Mouse (Mus musculus): Measurements from ENCODE around the gene Olfr1446. TPM values are rescaled to one million over a fixed set of nuclear protein-coding genes. Genes with fewer than 3 reads are reported as not detected.

Gene Olfr1446
- not detected in 2 replicates for polyA plus RNA-seq (2015; fragmentation: Nextera tagmentation; extraction: Ambion mirVana)

- Histone ChIP-seq H3K9ac (ENCODE audit: low read depth, low read length) (no peak within 1 kb of the TSS), H3K4me2 (ENCODE audit: low read depth, low read length) (no peak within 1 kb of the TSS), H3K9me3 (ENCODE audit: control insufficient read depth, low read length) (no peaks in the 10 kb centered on the region), H3K4me3 (ENCODE audit: low read length) (no peak within 1 kb of the TSS), H3K36me3 (ENCODE audit: control insufficient read depth, insufficient read depth, low read length) (no peaks in the 10 kb centered on the region), H3K4me1 (ENCODE audit: control insufficient read depth, insufficient read depth, low read length) (no peaks in the 10 kb centered on the region), H3K27ac (ENCODE audit: low read length) (no peak within 1 kb of the TSS), H3K27me3 (replicated peaks; ENCODE audit: control insufficient read depth, insufficient read depth, low read length) (no peaks in the 10 kb centered on the region)
- 77% methylated on average over 1 of the region's 1 CpGs for WGBS
- no peak for ATAC-seq
Observed at GRCm38 (mm10) chr19:12893424-12893823, at the start of gene Olfr1446. Gene Olfr1446, minus strand, starts transcription at chr19:12893524.

DNA sequence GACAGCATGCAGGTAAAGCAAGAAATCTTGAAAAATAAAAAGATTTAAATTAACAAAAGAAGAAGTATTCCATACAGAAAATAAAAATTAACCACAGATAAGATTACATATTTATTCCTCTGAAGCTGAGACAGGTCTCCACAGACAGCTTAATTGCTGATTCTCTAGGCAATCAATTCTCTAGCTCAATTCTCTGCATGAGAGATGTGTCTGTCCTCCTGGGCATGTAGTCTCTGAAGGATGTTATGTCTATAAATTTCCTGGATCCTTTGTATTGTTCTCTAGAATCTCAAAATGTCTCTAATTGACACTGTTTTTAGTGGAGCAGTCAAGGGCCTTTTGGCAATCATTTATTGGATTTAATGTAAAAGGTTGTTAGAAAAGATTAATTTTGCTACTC lies 37.2 kb upstream of the Olfr1446 start, which contains the start of gene Olfr1449:
TSS of gene Olfr1449 (plus strand) at position 301 of the 400 bp plus-strand sequence.
- no peak within 1 kb of the TSS for H3K4me3 ChIP-seq (ENCODE audit: low read length)
- no peak for ATAC-seq
- no peaks in the 10 kb centered on the region for H3K36me3 ChIP-seq (ENCODE audit: control insufficient read depth, insufficient read depth, low read length)
- H3K4me1 ChIP-seq (ENCODE audit: control insufficient read depth, insufficient read depth, low read length): no peaks in the 10 kb centered on the region
- H3K27ac ChIP-seq (ENCODE audit: low read length): no peak within 1 kb of the TSS
- no peaks in the 10 kb centered on the region for H3K9me3 ChIP-seq (ENCODE audit: control insufficient read depth, low read length)
- H3K27me3 ChIP-seq (replicated peaks; ENCODE audit: control insufficient read depth, insufficient read depth, low read length): no peaks in the 10 kb centered on the region
- no peak within 1 kb of the TSS for H3K4me2 ChIP-seq (ENCODE audit: low read depth, low read length)
- no peak within 1 kb of the TSS for H3K9ac ChIP-seq (ENCODE audit: low read depth, low read length)

- no peaks in the 10 kb centered on the region for H3K36me3 ChIP-seq (ENCODE audit: control insufficient read depth, insufficient read depth, low read length)
- H3K4me2 ChIP-seq (ENCODE audit: low read depth, low read length): no peak within 1 kb of the TSS
- no peak within 1 kb of the TSS for H3K4me3 ChIP-seq (ENCODE audit: low read length)
- H3K4me1 ChIP-seq (ENCODE audit: control insufficient read depth, insufficient read depth, low read length): no peaks in the 10 kb centered on the region
- 74% methylated on average over 1 of the region's 1 CpGs for WGBS
- no peaks in the 10 kb centered on the region for H3K9me3 ChIP-seq (ENCODE audit: control insufficient read depth, low read length)
- no peak within 1 kb of the TSS for H3K9ac ChIP-seq (ENCODE audit: low read depth, low read length)
- ATAC-seq: no peak
- H3K27me3 ChIP-seq (replicated peaks; ENCODE audit: control insufficient read depth, insufficient read depth, low read length): no peaks in the 10 kb centered on the region
- H3K27ac ChIP-seq (ENCODE audit: low read length): no peak within 1 kb of the TSS
Observed at GRCm38 (mm10) chr19:12924319-12924718, 31.0 kb upstream of the Olfr1446 start, which contains the start of gene Olfr1448. Gene Olfr1448, minus strand, starts transcription at chr19:12924419.

- WGBS: 88% methylated on average over 1 of the region's 1 CpGs
- H3K9me3 ChIP-seq (ENCODE audit: control insufficient read depth, low read length): no peaks in the 10 kb centered on the region
- no peak within 1 kb of the TSS for H3K9ac ChIP-seq (ENCODE audit: low read depth, low read length)
- H3K36me3 ChIP-seq (ENCODE audit: control insufficient read depth, insufficient read depth, low read length): no peaks in the 10 kb centered on the region
- no peak within 1 kb of the TSS for H3K4me3 ChIP-seq (ENCODE audit: low read length)
- no peak within 1 kb of the TSS for H3K27ac ChIP-seq (ENCODE audit: low read length)
- H3K4me2 ChIP-seq (ENCODE audit: low read depth, low read length): no peak within 1 kb of the TSS
- H3K4me1 ChIP-seq (ENCODE audit: control insufficient read depth, insufficient read depth, low read length): no peaks in the 10 kb centered on the region
- no peaks in the 10 kb centered on the region for H3K27me3 ChIP-seq (replicated peaks; ENCODE audit: control insufficient read depth, insufficient read depth, low read length)
- ATAC-seq: no peak
Observed at GRCm38 (mm10) chr19:12903643-12904042, 10.3 kb upstream of the Olfr1446 start, which contains the start of gene Olfr1447. Gene Olfr1447, minus strand, starts transcription at chr19:12903743.

- Histone ChIP-seq H3K27me3 (replicated peaks; ENCODE audit: control insufficient read depth, insufficient read depth, low read length) (no peaks in the 10 kb centered on the region), H3K9me3 (ENCODE audit: control insufficient read depth, low read length) (no peaks in the 10 kb centered on the region), H3K4me3 (ENCODE audit: low read length) (no peak within 1 kb of the TSS), H3K9ac (ENCODE audit: low read depth, low read length) (no peak within 1 kb of the TSS), H3K27ac (ENCODE audit: low read length) (no peak within 1 kb of the TSS), H3K4me1 (ENCODE audit: control insufficient read depth, insufficient read depth, low read length) (no peaks in the 10 kb centered on the region), H3K4me2 (ENCODE audit: low read depth, low read length) (no peak within 1 kb of the TSS), H3K36me3 (ENCODE audit: control insufficient read depth, insufficient read depth, low read length) (no peaks in the 10 kb centered on the region)
- ATAC-seq: no peak
- WGBS: 85% methylated on average over 2 of the region's 2 CpGs
Observed at GRCm38 (mm10) chr19:12883555-12883954, 9.8 kb downstream of the Olfr1446 start, which contains the start of gene Olfr1445. Gene Olfr1445, plus strand, starts transcription at chr19:12883855.

DNA sequence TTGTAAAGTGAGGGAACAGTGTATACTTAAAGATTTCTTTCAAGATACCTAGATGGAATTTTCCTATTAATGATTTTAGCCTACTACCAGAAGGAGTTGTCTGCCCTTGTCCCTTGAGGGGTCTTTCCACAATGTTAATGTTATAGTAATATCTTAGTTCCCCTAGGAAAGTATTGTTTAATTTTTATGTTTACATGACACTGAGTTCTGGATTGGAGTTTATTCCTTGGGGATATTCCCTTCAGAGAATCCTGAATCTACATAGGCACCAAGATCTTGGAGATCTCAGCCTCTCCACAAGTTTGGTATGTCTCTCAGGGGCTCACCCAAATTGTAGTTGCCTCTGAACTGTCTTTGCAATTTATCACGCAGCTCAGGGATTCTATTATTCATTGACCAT lies 36.3 kb downstream of the Olfr1446 start, which contains the start of gene Olfr1444:
TSS of gene Olfr1444 (plus strand) at position 301 of the 400 bp plus-strand sequence.
- Histone ChIP-seq H3K27me3 (replicated peaks; ENCODE audit: control insufficient read depth, insufficient read depth, low read length) (no peaks in the 10 kb centered on the region), H3K27ac (ENCODE audit: low read length) (no peak within 1 kb of the TSS), H3K4me2 (ENCODE audit: low read depth, low read length) (no peak within 1 kb of the TSS), H3K9ac (ENCODE audit: low read depth, low read length) (no peak within 1 kb of the TSS), H3K36me3 (ENCODE audit: control insufficient read depth, insufficient read depth, low read length) (no peaks in the 10 kb centered on the region), H3K9me3 (ENCODE audit: control insufficient read depth, low read length) (no peaks in the 10 kb centered on the region), H3K4me3 (ENCODE audit: low read length) (no peak within 1 kb of the TSS), H3K4me1 (ENCODE audit: control insufficient read depth, insufficient read depth, low read length) (no peaks in the 10 kb centered on the region)
- no peak for ATAC-seq
- WGBS: 62% methylated on average over 1 of the region's 1 CpGs

DNA sequence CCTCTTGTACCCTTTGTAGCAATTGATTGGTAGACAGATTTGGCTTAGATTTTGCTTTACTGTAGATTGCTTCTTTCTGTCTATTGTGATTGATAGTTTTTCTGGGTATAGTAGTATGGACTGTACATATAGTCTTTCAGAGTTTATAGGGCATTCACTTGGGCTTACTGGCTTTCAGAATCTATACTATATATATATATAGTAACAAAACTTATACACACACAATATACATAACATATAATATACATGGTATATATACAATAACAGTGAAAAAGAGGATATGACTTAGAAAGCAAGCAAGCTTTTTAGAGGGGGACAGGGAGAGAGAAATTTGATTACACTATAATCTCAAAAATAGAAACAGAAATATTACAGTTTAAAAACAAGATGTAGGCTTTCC lies 46.9 kb downstream of the Olfr1446 start, which contains the start of gene Gm5244:
TSS of gene Gm5244 (plus strand) at position 301 of the 400 bp plus-strand sequence.
- Histone ChIP-seq H3K9me3 (ENCODE audit: control insufficient read depth, low read length) (no peaks in the 10 kb centered on the region), H3K27ac (ENCODE audit: low read length) (no peak within 1 kb of the TSS), H3K9ac (ENCODE audit: low read depth, low read length) (no peak within 1 kb of the TSS), H3K4me2 (ENCODE audit: low read depth, low read length) (no peak within 1 kb of the TSS), H3K4me1 (ENCODE audit: control insufficient read depth, insufficient read depth, low read length) (no peaks in the 10 kb centered on the region), H3K36me3 (ENCODE audit: control insufficient read depth, insufficient read depth, low read length) (no peaks in the 10 kb centered on the region), H3K4me3 (ENCODE audit: low read length) (no peak within 1 kb of the TSS), H3K27me3 (replicated peaks; ENCODE audit: control insufficient read depth, insufficient read depth, low read length) (no peaks in the 10 kb centered on the region)
- ATAC-seq: no peak

- no peaks in the 10 kb centered on the region for H3K27me3 ChIP-seq (replicated peaks; ENCODE audit: control insufficient read depth, insufficient read depth, low read length)
- ATAC-seq: no peak
- H3K9ac ChIP-seq (ENCODE audit: low read depth, low read length): no peak overlapping the region
- H3K9me3 ChIP-seq (ENCODE audit: control insufficient read depth, low read length): no peaks in the 10 kb centered on the region
- H3K27ac ChIP-seq (ENCODE audit: low read length): no peak overlapping the region
- H3K4me3 ChIP-seq (ENCODE audit: low read length): no peak overlapping the region
- no peaks in the 10 kb centered on the region for H3K4me1 ChIP-seq (ENCODE audit: control insufficient read depth, insufficient read depth, low read length)
- 88% methylated on average over 1 of the region's 1 CpGs for WGBS
- no peaks in the 10 kb centered on the region for H3K36me3 ChIP-seq (ENCODE audit: control insufficient read depth, insufficient read depth, low read length)
- H3K4me2 ChIP-seq (ENCODE audit: low read depth, low read length): no peak overlapping the region
Observed at GRCm38 (mm10) chr19:12838507-12838906, 54.8 kb downstream of the Olfr1446 start.

Data from intestine, embryonic 16.5 days (tissue).